Mouse (Mus musculus) erythroblast, embryonic 14.5 days (primary cell): ENCODE results near the gene Elf2.
"Not testable (repeated sequence)": the region's sequence is repeated elsewhere in the genome, so short reads cannot be mapped to it uniquely, and the experiment has no call there.

Experiments used
- GATA1 ChIP-seq: IDR thresholded peaks from 2 replicates; pipeline ENCODE4 v1.6.1; 2012; ENCODE audit warnings: low read length, inconsistent platforms, mixed read lengths
- TAL1 ChIP-seq: IDR thresholded peaks from 3 replicates; pipeline ENCODE4 v1.6.1; 2012; ENCODE audit warnings: low read length, inconsistent platforms, mixed read lengths

GRCm38 (mm10) chr3:51344182-51344581, 3.7 kb upstream of the Elf2 start:
- not testable (repeated sequence) for TF ChIP-seq GATA1, TAL1
